Mouse (Mus musculus): Measurements from ENCODE around the gene Stard13.

Gene Stard13

GRCm38 (mm10) chr5:151233400-151234031, at the start of gene Stard13:
Gene Stard13, minus strand, starts transcription at chr5:151233836.
- in situ Hi-C loops (cut with MboI, MseI) = no loop called here

- in situ Hi-C loops (cut with MboI, MseI) = loop anchor here (25.0 kb wide), 1 partner anchor 1617 kb away; no protein-coding TSS in a partner anchor
Observed at GRCm38 (mm10) chr5:151279531-151279930, 45.9 kb upstream of the Stard13 start.

DNA sequence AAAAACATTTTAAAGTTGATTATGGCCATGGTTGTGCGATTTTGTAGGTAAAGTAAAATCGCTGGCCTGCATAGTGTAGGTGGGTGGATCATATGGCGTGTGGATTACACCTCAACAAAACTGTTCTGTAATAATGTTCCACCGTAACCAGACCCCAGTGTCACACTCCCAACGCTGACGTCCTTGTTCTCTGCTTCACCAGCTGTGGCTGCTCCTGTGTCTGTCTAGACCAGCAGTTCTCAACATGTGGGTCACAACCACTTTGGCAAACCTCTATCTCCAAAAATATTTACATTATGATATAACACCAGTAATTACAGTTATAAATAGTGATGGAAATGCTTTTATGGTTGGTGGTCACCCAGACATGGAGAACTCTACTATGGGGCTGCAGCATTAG, 44.3 kb upstream of the Stard13 start:
- in situ Hi-C loops (cut with MboI, MseI) = loop anchor here (25.0 kb wide), 1 partner anchor 1616 kb away; no protein-coding TSS in a partner anchor

GRCm38 (mm10) chr5:151275986-151276385, 42.4 kb upstream of the Stard13 start:
- in situ Hi-C loops (cut with MboI, MseI) = loop anchor here (25.0 kb wide), 1 partner anchor 1614 kb away; no protein-coding TSS in a partner anchor

DNA sequence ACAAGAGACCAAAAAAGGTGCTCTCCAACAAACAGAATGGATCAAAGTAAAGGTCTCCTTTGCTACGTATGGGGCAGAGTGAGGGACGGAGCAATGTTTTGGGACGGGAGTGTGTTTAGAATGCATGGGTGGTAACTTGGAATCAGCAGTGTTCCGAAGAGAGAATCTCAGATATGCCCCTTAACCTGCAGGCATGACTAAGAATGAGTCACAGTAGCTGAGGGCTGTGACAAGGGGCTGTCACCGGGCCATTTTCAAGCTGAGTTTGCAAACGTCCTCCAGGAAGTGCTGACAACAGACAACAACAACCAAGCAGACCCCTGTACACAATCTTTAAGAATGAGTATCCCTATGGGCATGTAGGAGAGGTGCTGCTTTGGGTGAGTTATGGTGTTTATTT, 40.6 kb upstream of the Stard13 start:
- in situ Hi-C loops (cut with MboI, MseI) = no loop called here

DNA sequence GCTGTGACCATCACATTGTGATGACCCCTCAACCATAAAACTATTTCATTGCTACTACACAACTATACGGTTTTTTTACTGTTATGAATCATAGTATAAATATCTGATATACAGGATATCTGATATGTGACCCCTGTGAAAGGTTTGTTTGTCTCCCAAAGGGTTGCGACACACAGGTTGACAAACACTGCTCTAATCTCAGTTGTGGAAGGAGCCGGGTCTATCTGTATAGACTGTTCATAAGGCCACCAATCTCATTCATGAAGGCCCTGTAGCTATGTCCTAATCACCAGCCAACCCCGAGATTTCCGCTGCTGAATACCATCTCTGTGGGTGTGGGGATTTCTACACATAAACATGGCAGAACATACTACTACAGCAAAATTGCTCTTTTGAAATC, 37.2 kb upstream of the Stard13 start:
- in situ Hi-C loops (cut with MboI, MseI) = no loop called here

DNA sequence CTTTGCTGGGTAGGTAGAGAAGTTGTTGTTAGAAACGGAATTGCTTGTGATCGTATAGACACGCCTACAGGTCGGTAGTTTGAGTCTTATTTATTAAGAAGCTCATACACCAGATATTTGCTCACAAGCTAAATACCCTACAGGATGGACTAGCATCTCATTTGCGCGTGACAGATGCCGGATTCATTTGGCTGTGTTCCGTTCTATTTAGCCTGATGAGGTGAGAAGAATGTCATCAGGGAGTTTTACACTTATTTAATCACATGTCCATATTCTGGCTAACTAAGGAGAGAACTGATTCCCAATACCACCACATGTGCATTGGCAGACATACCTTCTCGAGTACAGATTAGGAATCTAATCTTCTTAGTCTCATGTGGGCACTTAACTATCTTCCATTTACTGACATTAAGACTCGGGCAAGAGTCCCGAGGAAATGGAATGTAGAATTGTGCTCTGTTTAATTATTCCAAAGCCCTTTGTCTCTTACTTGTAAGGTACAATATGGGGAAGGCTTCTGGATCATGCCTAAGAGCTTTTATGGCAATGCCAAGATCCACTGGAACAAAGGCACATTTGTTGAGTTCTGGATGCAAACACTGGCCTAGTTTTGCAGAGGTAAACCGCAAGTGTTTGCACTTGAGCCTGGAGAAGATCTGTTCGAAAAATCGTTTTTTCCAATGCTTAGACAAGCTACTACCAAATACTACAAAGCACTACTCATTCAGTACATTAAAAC, 33.4 kb upstream of the Stard13 start:
- in situ Hi-C loops (cut with MboI, MseI) = no loop called here

GRCm38 (mm10) chr5:151261558-151261957, 27.9 kb upstream of the Stard13 start:
- in situ Hi-C loops (cut with MboI, MseI) = no loop called here

GRCm38 (mm10) chr5:151252213-151252612, 18.6 kb upstream of the Stard13 start:
- in situ Hi-C loops (cut with MboI, MseI) = no loop called here

- in situ Hi-C loops (cut with MboI, MseI) = no loop called here
Observed at GRCm38 (mm10) chr5:151251656-151252055, 18.0 kb upstream of the Stard13 start.

DNA sequence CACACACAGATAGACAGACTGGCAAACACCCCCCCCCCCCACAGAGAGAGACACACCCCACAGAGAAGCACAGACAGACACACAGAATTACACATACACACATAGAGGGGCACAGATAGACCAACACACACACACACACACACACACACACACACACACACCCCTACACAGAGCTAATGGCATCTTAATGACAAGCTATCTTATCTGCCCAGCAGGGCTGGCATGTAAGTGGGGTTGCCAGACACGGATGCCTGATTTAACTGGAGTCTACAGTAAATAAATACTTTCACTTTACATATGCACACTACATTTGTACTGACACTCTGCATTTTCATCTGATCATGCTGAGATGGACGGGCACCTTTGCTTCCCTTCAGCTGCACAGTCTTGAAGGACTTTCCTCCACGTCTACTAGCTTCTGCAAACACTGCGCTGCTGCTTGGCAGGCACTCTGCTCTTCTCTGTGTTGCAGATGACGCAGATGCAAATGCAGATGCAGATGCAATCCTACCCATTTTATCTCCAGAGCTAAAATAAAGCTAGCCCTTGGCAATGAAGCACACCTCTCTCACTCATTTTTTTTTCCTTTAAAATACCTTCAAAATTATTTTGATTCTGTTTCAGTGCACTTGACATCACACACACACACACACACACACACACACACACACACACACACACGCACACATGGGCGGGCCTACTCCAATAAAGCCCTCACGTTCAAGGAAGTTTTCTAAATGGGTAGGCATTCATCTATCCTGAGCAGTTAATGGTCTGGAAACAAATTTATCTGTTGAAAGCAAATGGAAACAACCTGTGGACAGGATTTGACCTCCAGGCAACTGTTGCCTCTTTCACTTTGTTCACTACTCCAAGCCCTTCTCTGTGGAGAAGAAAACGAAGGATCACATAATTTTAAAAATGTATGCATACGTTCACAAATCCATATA, 15.3 kb upstream of the Stard13 start:
- in situ Hi-C loops (cut with MboI, MseI) = no loop called here

- in situ Hi-C loops (cut with MboI, MseI) = no loop called here
Observed at GRCm38 (mm10) chr5:151248084-151248483, 14.4 kb upstream of the Stard13 start.

DNA sequence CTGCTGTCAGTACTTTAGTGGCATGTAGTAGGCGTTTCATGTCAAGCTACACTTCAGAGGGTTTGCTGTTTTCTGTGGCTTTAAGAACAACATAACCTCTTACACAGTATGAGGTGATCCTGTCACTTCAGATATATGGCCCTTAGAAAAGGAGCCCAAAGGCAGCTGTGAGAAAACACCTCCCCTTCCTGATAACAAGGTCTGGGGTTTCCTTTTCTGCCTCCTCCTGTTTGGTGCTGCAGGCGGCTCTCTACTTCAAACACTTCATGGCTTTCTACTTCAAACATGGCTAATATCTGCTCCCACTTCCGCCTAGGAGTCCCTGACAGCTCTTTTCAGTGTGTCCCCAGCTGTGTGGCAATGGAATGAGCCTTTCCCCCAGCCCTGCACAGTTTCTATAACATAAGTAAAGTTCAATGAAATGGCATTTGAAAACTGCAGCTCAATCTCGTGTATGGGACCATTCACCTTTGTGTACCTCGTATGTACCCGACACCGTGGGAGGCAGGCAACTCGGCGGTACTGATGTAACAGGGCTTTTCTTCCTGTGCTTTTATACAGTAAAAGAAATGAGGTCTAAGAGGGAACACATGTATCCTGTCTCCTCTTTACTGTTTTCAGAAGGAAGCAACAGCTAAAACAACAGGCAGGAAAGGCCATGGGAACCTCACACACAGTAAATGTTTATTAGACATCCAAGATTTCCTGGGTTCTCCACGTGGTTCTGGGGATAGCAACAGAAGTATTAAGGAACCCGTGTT, 13.7 kb upstream of the Stard13 start:
- in situ Hi-C loops (cut with MboI, MseI) = no loop called here

- in situ Hi-C loops (cut with MboI, MseI) = no loop called here
Observed at GRCm38 (mm10) chr5:151246287-151246686, 12.7 kb upstream of the Stard13 start.

GRCm38 (mm10) chr5:151245571-151245970, 11.9 kb upstream of the Stard13 start:
- in situ Hi-C loops (cut with MboI, MseI) = no loop called here

- in situ Hi-C loops (cut with MboI, MseI) = no loop called here
Observed at GRCm38 (mm10) chr5:151238730-151239129, 5.1 kb upstream of the Stard13 start.

- in situ Hi-C loops (cut with MboI, MseI) = no loop called here
Observed at GRCm38 (mm10) chr5:151236411-151236810, 2.8 kb upstream of the Stard13 start.

- in situ Hi-C loops (cut with MboI, MseI) = no loop called here
Observed at GRCm38 (mm10) chr5:151232576-151233299, 898 bp downstream of the Stard13 start.

DNA sequence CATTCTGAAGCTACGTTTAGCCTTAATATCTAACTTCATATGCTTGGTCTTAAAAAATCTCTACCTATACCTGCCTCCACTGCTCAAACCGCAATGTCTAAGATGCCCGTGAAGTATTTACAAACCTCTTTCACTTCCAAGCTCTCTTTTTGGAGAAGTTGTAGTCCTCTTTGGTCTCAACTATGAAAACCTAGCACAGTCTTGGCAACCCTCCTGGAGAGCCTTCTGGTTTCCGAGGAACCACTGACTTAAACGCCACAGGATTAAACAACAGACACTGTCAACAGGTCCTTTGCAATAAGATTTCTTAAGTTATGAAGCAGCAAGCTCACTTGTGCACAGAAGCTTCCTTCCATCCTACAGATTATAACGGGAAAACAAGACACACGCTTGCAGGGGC, 1.8 kb downstream of the Stard13 start:
- in situ Hi-C loops (cut with MboI, MseI) = no loop called here

GRCm38 (mm10) chr5:151231411-151231810, 2.2 kb downstream of the Stard13 start:
- in situ Hi-C loops (cut with MboI, MseI) = no loop called here

DNA sequence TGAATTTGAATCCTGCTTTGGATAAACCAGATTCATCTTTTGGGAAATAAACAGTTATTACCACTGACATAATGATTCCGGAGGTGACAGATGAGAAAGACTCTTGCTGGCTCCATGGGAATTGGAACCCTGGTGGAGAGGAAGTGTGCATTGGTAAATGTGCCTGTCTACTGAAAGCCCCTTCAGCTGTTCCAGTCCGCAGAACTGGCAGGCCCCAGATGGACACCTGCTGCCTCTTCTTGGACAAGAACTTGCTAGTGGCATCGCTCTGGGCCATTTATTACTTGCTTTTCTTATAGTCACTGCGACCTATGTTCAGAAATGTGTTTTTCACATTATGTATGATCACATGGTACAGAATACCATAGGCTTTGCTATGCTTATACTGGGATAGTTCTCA, 3.2 kb downstream of the Stard13 start:
- in situ Hi-C loops (cut with MboI, MseI) = no loop called here

Data from T-helper 2 cell (primary cell).